Mouse (Mus musculus): Measurements from ENCODE around the gene Palmd. TPM values are rescaled to one million over a fixed set of nuclear protein-coding genes. Genes with fewer than 3 reads are reported as not detected.

The Palmd gene
- total RNA-seq, 2 experiments from 2014 or later = 30.2 TPM

GRCm38 (mm10) chr3:116952242-116952899, 16.4 kb downstream of the Palmd start:
- TF ChIP-seq CTCF (conservative IDR thresholded peaks at IDR 0.05) = no peak
- no peak overlapping the region for H3K4me3 ChIP-seq
- H3K27ac ChIP-seq = peak overlapping the region; percentile 49; the same call in 1 of the 2 replicates
- no peak for DNase-seq (ENCODE audit: low spot score in 2 of 2)

GRCm38 (mm10) chr3:116951489-116951888, 17.3 kb downstream of the Palmd start:
- Histone ChIP-seq H3K27ac (peak overlapping the region; percentile 37; the same call in 1 of the 2 replicates), H3K4me3 (no peak overlapping the region)
- TF ChIP-seq CTCF (conservative IDR thresholded peaks at IDR 0.05) = no peak
- DNase-seq (ENCODE audit: low spot score in 2 of 2) = no peak

- no peak for DNase-seq (ENCODE audit: low spot score in 2 of 2)
These were observed 18.1 kb downstream of the Palmd start for GRCm38 (mm10) chr3:116950665-116951115.

GRCm38 (mm10) chr3:116946476-116946875, 22.3 kb downstream of the Palmd start:
- Histone ChIP-seq H3K4me3 (no peak overlapping the region), H3K27ac (no peak overlapping the region)
- no peak for DNase-seq (ENCODE audit: low spot score in 2 of 2)
- TF ChIP-seq CTCF (conservative IDR thresholded peaks at IDR 0.05) = no peak

More at GRCm38 (mm10) chr3:116950665-116951115, 18.1 kb downstream of the Palmd start:
- Histone ChIP-seq H3K4me3 (no peak overlapping the region), H3K27ac (no peak overlapping the region)
- TF ChIP-seq CTCF (conservative IDR thresholded peaks at IDR 0.05) = no peak

GRCm38 (mm10) chr3:116943422-116943821, 25.4 kb downstream of the Palmd start:
- DNase-seq (ENCODE audit: low spot score in 2 of 2) = peak; percentile 37 to 62
- Histone ChIP-seq H3K27ac (peak overlapping the region; percentile 76), H3K4me3 (no peak overlapping the region)
- no peak for TF ChIP-seq CTCF (conservative IDR thresholded peaks at IDR 0.05)

- DNase-seq (ENCODE audit: low spot score in 2 of 2) = no peak
- Histone ChIP-seq H3K27ac (peak overlapping the region; percentile 76; the same call in 1 of the 2 replicates), H3K4me3 (no peak overlapping the region)
- TF ChIP-seq CTCF (conservative IDR thresholded peaks at IDR 0.05) = no peak
These were observed 26.0 kb downstream of the Palmd start for GRCm38 (mm10) chr3:116942751-116943150.

- H3K27ac ChIP-seq = peak overlapping the region; percentile 37; the same call in 1 of the 2 replicates
- H3K4me3 ChIP-seq = no peak overlapping the region
- no peak for DNase-seq (ENCODE audit: low spot score in 2 of 2)
- no peak for TF ChIP-seq CTCF (conservative IDR thresholded peaks at IDR 0.05)
These were observed 27.1 kb downstream of the Palmd start for GRCm38 (mm10) chr3:116941559-116942117.

- DNase-seq (ENCODE audit: low spot score in 2 of 2) = peak; percentile 35 to 59
- Histone ChIP-seq H3K27ac (peak overlapping the region; percentile 37; the same call in 1 of the 2 replicates), H3K4me3 (no peak overlapping the region)
- TF ChIP-seq CTCF (conservative IDR thresholded peaks at IDR 0.05) = no peak
These were observed 27.8 kb downstream of the Palmd start for GRCm38 (mm10) chr3:116940804-116941558.

- 0 out of 2 replicates have a peak overlapping the region, but pooled peaks have one; percentile 1 for H3K27ac ChIP-seq
- no peak for DNase-seq (ENCODE audit: low spot score in 2 of 2)
- TF ChIP-seq CTCF (conservative IDR thresholded peaks at IDR 0.05) = no peak
- no peak overlapping the region for H3K4me3 ChIP-seq
These were observed 31.7 kb downstream of the Palmd start for GRCm38 (mm10) chr3:116936934-116937691.

GRCm38 (mm10) chr3:116933158-116933557, 35.6 kb downstream of the Palmd start:
- no peak for TF ChIP-seq CTCF (conservative IDR thresholded peaks at IDR 0.05)
- Histone ChIP-seq H3K4me3 (no peak overlapping the region), H3K27ac (no peak overlapping the region)
- DNase-seq (ENCODE audit: low spot score in 2 of 2) = no peak

- Histone ChIP-seq H3K4me3 (no peak overlapping the region), H3K27ac (0 out of 2 replicates have a peak overlapping the region, but pooled peaks have one; percentile 7)
- no peak for TF ChIP-seq CTCF (conservative IDR thresholded peaks at IDR 0.05)
- no peak for DNase-seq (ENCODE audit: low spot score in 2 of 2)
These were observed 39.8 kb downstream of the Palmd start for GRCm38 (mm10) chr3:116928994-116929393.

- no peak for DNase-seq (ENCODE audit: low spot score in 2 of 2)
- no peak overlapping the region for H3K27ac ChIP-seq
- no peak overlapping the region for H3K4me3 ChIP-seq
- no peak for TF ChIP-seq CTCF (conservative IDR thresholded peaks at IDR 0.05)
These were observed 45.7 kb downstream of the Palmd start for GRCm38 (mm10) chr3:116923042-116923441.
